Mouse (Mus musculus): ENCODE data around the gene Slco3a1.

- TF ChIP-seq CTCF (IDR thresholded peaks at IDR 0.05; ENCODE audit: low read depth, low read length) (no peak), POLR2A (IDR thresholded peaks at IDR 0.05; ENCODE audit: extremely low read depth, insufficient read depth, low read length) (no peak)
These were observed 182.9 kb downstream of the Slco3a1 start for GRCm38 (mm10) chr7:74371656-74372055.

Measured in liver, adult 2 months (tissue).